Mouse (Mus musculus) liver, embryonic 14.5 days (tissue): ENCODE results near the gene Dag1.

Source experiments
- CTCF ChIP-seq: IDR thresholded peaks from 2 replicates; pipeline ENCODE4 v1.5.1; 2016; ENCODE audit warnings: antibody characterized with exemption, low read depth, control low read depth
- EP300 ChIP-seq: IDR thresholded peaks from 2 replicates; pipeline ENCODE4 v1.6.1; 2016; ENCODE audit warnings: antibody characterized with exemption, low read depth

DNA sequence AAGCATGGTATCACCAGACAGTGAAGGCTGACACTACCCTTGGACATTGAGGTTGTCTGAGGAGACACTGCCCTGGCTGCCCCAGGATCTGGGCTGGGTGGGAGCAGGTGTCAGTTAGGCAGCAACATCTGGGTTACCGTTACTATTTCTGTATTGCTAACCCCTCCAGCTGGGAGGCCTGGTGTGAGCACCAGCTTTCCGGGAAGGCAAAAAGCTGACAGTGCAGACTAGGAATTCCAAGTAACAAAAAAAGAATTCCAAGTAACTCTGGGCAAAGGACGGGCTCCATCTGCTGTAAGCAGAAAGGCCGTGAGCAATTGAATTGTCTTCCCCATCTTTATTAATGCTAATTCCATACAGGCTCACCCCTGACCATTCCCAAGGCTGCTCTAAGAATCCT is 65.1 kb downstream of the Dag1 start:
- TF ChIP-seq EP300: no peak
- TF ChIP-seq CTCF: no peak
